Mouse (Mus musculus) kidney, postnatal 25 days (tissue): Measurements from ENCODE around the gene Rufy3.

Experiments used
- DNase-seq, 2 experiments: peaks; one replicate each; pipeline ENCODE4 v3.0.0; 2021; ENCODE audit warnings: mixed read lengths in 2 of 2

Rufy3 gene

DNA sequence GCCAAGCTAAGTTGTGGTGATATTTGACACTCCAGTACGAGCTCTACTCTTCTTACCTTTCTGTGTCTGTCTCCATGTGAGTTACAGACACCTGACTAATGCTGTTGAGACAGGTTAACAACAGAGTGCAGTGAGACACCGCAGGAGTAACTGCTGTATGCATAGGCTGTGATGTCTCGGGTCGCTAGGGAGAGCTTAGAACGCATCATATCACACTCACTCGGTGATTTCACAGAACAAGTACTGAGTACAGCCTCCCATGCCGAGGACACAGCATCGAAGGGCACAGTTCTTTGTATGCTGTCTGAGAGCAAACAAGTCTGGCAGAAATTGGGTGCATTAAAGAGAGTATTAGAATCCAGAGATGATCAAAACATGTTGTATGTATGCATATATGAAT lies 65.1 kb downstream of the Rufy3 start:
- DNase-seq: no peak

- DNase-seq: peak; percentile 59 to 82
Measured at GRCm38 (mm10) chr5:88630883-88631282, 66.0 kb downstream of the Rufy3 start.

DNA sequence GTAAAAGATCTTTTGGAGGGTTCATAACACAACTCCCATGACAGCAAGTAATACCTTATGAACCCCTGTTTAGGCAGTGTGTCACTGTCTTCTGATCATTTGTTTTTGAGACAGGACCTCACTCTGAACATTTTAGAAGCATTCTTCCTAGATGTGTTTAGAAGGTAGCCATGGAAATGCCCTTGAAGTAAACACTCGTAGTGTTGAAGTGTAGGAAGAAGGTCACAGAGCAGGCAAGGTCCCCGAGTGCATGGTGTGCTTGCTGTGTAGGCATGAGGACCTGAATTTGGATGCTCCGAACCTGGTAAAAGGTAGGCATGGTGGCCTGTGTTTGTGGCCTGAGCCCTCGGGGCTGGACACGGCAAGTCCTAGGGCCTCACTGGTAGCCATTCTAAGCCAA lies 66.7 kb downstream of the Rufy3 start:
- no peak for DNase-seq

- peak; percentile 83 to 89 for DNase-seq
Measured at GRCm38 (mm10) chr5:88632463-88632862, 67.6 kb downstream of the Rufy3 start.

GRCm38 (mm10) chr5:88634076-88634475 lies 69.2 kb downstream of the Rufy3 start:
- DNase-seq: no peak

DNA sequence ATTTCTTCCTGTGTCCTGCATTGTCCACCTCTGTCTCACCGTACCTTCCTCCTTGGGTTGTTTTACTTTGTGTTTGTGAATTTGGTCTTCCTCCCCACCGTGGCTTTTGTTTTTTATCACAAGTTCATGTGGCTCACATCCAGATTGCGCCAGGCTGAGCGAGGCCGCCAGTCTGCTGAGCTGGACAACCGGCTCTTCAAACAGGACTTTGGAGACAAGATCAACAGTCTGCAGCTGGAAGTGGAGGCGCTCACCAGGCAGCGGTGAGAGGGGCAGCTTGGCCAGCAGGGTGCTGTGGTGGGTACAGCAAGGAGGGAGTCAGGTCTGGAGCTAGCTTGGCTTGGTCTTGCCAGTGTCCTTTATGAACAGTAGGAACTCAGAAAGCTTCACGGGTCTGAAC lies 77.9 kb downstream of the Rufy3 start:
- peak; percentile 39 to 46 for DNase-seq

- DNase-seq: peak in 1 of 2 experiments; percentile 38
Measured at GRCm38 (mm10) chr5:88643491-88643890, 78.7 kb downstream of the Rufy3 start.

DNA sequence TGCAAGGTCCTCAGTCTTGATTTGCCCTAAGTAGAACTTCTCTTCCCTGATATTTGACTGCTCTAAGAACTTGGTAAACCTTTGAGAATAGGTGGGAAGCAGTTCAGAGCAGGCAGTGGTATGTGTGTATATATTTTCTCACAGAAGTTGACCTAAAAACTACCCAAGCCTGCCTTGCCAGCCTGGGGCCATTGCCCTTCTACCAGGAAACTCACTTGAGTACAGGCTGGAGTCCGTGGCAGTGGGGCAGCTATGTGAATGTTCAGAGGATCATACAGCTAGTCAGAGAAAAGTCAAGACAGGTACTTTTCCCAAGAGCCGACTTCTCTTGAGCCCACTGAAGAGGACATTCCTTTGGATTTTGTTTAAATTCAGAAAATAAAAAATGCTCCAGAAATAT lies 80.1 kb downstream of the Rufy3 start:
- DNase-seq: peak; percentile 32 to 43

DNA sequence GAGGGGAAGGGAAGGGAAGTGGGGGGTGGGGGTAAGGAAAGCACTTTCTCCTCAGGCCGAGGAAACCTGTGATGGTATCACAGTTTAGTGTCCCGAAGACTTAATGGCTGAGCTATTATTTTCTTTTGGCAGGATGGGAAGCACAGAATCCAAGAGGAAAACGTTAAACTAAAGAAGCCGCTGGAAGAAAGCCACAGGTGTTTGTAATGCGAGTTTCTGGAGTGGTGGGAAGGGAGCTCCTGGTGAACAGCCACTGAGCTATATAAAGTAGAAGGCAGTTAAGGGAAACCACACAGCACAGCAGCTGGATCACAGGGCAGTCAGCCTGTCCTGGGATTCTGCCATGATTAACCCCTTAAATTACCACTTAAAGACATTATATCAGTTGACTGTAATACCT lies 80.6 kb downstream of the Rufy3 start:
- DNase-seq: peak; percentile 53 to 67

GRCm38 (mm10) chr5:88649250-88650173 lies 84.7 kb downstream of the Rufy3 start:
- DNase-seq: peak in 1 of 2 experiments; percentile 28

- DNase-seq: no peak
Measured at GRCm38 (mm10) chr5:88652589-88652988, 87.7 kb downstream of the Rufy3 start.

GRCm38 (mm10) chr5:88657868-88658267 lies 93.0 kb downstream of the Rufy3 start:
- DNase-seq: no peak

DNA sequence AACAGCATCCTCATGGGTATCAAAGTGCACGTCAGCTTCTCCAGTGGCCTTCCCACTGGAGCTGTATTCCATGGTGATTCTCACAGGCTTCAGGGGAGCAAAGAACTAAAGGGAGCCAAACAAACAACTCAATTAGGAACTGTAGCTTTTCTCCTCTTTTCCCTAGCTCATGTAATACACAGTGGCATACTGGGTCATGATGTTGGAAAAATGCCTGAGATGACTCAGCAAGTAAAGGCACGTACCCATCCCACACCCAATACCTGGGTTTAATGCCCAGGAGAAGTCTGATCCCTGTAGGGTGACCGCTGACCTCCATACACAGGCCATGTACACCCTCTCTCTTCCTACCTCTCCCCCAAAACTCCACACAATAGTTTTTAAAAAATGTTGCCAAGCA lies 98.3 kb downstream of the Rufy3 start:
- DNase-seq: no peak

DNA sequence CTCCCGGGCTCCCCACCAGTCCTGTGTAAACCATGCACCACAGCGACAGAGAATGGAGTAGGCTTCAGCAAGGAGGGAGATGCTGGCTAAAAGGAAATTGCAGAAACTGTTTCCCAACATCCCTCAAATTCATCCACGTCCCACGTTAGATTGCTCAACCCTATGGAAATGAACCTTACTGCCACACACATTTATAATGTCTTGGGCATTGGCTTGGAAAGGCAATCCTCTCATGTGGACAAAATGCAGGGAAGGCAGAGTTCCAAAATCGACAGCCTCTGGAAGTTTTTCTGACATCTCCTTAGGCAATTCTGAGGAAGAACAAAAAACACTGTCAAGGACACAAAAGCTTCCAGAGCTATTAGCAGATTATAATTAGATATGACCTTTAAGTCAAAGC lies 99.0 kb downstream of the Rufy3 start:
- no peak for DNase-seq

- DNase-seq: peak; percentile 67 to 88
Measured at GRCm38 (mm10) chr5:88674703-88675442, 110.0 kb downstream of the Rufy3 start.

- DNase-seq: peak; percentile 95 to 98
Measured at GRCm38 (mm10) chr5:88675443-88676387, 110.9 kb downstream of the Rufy3 start, which contains the start of gene Grsf1. Gene Grsf1 (minus strand): TSS chr5:88676171.

- no peak for DNase-seq
Measured at GRCm38 (mm10) chr5:88678929-88679328, 114.1 kb downstream of the Rufy3 start.

- DNase-seq: no peak
Measured at GRCm38 (mm10) chr5:88679341-88679740, 114.5 kb downstream of the Rufy3 start.

GRCm38 (mm10) chr5:88680567-88680966 lies 115.7 kb downstream of the Rufy3 start:
- no peak for DNase-seq

DNA sequence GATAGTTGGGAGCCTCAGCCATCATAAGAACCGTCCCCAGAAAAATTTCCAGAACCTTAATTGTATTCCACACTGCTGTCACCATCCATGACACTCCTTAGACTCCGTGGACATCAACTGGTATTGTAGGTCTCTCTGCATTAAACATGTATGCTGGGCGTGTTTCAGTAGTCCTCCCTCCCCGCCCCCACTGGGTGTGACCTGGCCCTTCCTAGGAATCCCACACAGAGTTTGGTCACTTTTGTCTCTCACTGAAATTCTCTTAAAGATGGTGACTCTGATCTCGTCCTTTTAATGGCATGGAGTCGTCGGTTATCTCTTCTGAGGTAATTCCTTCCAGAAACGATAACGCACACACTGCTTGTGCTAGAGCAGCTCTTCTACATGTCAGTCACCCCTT lies 118.9 kb downstream of the Rufy3 start:
- DNase-seq: no peak

GRCm38 (mm10) chr5:88684226-88684625 lies 119.4 kb downstream of the Rufy3 start:
- DNase-seq: no peak

GRCm38 (mm10) chr5:88685306-88685705 lies 120.5 kb downstream of the Rufy3 start:
- DNase-seq: no peak
